Mouse (Mus musculus) cerebral cortex, adult 2 months (tissue): ENCODE results near the gene Arhgef3.

Source experiments
- WGBS: fragments of 180-500 bp; shearing (Covaris S2); methylation state at CpG from one replicate; pipeline ENCODE4 v1.1.7; 2018; 5-methylcytosine and 5-hydroxymethylcytosine counted together

Arhgef3 gene

DNA sequence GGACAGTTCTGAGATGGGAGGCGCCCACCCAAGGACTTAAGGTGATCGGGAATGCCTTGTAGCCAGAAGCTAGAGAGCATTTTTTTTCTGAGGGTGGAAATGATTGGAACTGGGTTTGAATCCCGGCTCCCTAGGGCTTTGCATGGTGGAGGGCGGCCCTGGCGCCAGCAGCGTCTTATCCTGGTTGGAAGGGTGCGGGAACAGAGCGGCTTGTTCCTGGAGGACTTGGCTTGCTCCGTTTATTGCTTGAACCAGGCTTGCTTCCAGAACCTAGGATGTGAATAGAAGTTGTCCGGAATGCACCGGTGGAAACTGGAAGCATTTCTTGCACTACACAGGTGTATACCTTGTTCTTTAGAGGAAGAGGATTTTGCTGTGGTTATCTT is 569 bp downstream of the Arhgef3 start:
- 16% methylated on average over 11 of the region's 11 CpGs for WGBS

DNA sequence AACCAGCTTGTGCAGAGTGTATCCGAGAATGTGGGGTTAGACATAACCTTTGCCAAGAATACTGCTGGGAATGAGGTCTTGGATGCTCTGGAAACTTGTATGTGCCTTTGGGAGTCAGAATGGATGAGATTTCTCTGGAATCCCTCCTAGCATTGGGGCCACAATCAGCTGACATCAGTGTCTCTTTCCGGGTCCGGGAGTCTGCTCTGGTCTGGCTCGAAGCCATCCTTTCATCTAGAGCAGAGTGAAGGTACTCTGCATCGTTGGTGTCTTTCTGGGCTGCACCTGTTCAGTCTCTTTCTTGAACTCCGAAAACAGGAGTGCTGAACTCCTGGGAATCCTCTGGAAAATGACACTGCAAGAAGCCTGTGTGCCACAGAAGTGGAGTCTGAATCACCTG is 1.3 kb downstream of the Arhgef3 start:
- 55% methylated on average over 6 of the region's 6 CpGs for WGBS

DNA sequence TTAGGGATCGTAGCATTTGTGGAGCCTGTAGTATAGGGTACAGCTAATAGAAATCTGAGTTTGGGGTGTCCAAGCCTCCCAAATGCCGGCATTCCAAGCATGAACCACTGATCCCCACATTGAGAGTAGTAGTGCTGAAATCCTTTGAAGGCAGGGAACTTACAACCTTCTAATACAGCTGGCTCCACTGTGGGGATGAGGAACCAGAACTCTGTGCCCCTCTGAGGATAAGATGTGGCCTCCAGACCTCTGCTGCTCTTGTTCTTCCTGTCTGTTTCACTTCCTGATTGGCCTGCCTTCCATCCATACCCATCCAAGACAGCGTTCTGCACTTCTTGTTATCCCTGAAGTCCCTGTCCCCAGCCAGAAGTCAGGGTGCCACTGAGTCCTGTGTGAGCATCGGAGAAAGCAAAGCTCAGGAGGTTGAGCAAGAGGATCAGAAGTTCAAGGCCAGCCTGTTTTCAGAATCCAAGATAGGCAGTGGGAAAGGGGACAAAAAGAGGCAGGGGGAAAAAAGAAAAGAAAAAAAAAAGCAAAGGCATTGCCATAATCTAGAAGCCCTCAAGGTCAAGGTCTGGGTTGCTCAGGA is 2.0 kb downstream of the Arhgef3 start:
- WGBS, result 90% methylated on average over 4 of the region's 4 CpGs

DNA sequence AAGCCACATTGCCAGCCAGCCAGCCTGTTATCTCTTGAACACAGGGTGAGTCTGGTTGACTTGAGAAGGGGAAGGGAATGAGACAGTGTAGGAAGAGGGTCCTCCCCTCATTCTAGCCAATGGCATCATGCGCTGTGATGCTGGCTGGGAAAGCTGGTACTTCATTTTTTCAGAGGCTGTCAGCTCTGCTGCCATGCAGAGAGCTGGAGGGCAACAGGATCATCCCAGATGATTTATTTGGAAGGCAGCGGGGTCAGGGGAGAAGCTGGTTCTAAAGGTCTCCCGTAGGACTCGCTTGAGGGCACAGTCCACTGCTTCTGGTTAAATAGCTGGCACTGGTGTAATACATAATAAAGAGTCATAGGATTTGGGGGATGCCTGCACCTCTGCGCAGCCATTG is 3.8 kb downstream of the Arhgef3 start:
- WGBS, result 94% methylated on average over 5 of the region's 5 CpGs

DNA sequence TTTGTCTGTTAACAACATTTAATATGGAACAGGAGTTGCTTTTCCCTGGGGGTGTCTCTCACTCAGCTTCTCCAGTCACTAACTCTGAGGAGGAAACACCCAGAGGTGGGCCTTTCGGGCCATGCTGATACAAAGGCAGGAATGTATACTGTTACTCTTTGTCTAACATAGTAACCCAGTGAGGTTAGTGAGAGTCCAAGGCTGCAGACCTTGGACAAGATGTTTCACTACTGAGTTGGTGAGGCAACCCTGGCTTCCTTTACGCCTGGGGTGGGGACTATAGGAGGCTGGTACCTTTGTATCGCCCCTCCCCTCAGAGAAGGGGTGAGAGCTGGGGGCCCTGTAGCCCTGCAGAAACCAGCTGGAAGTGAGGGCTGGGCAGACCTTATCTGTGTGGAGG is 7.9 kb downstream of the Arhgef3 start:
- whole genome bisulfite sequencing, result 91% methylated on average over 3 of the region's 3 CpGs

DNA sequence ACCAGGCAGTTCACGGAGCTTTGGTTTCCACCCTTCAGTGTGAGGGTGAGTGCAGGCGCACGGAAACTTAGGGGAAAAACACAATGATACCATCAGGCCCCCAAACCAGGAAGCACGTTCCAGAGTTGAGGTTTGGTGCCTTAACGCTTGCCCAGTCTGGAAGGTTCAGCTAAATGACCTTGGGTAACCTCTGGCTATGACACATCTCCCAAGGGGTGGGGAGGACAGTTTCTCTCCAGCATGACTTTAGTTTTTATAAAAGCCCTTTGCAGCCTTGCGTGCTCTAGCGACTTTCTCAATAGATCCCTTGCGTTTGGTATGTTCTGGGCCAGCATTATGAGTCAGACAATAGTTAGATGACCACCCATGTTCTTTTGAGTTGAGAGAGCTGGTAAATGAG is 8.8 kb downstream of the Arhgef3 start:
- WGBS, result 50% methylated on average over 8 of the region's 8 CpGs

DNA sequence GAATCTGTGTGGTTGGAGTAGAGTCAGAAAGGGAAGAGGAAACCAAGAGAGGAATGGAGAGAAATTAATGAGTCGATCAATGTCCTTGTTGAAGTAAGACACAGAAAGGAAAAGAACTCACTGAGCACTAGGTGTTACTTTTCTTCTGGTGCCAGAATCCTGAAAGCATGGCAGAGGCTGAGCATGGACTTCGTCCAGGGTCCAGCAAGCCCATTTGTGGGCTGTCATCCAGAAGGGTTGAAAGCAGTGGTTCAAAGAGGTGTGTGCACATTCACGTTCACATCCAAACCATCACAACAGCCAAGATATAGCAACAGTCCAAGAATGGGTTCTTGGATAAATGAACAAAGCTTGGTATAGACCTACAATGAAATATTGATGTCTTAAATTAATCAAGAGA is 15.3 kb downstream of the Arhgef3 start:
- WGBS, result 91% methylated on average over 3 of the region's 3 CpGs

DNA sequence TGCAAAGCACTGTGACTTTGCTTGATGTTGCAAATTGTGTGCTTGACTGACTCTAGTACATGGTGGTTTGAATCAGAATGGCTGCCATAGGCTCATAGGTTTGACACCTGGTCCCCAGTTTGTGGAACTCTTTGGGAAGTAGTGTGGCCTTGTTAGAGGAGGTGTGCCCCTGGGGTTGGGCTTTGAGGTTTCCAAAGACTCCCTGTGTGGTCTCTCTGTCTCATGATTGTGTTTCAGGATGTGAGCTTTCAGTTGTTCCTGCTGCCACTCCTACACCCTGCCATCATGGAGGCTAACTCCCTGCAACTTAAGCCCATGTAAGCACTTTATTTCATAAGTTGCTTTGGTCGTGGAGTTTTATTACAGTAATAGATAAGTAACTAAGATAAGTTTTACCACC is 16.0 kb downstream of the Arhgef3 start:
- 86% methylated on average over 1 of the region's 1 CpGs for WGBS

DNA sequence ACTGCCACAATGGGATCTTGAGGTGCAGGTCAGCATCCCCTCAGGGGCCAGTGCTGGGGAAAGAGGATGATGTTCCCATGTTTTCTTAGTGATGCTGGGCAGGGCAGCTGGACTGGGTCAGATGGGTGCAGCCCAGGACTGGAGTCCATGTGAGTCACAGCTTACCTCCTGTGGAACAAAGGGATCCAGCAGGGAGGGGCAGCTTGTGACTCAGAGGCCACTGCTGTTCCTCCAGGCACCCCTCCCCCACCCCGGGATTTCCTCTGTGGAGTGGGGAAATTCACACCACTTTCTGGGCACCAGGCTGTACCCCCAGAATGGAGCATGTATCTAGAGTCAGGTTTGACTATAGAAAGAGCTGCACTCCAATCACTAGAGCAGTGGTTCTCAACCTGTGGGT is 16.8 kb downstream of the Arhgef3 start:
- WGBS, result 58% methylated on average over 1 of the region's 1 CpGs

DNA sequence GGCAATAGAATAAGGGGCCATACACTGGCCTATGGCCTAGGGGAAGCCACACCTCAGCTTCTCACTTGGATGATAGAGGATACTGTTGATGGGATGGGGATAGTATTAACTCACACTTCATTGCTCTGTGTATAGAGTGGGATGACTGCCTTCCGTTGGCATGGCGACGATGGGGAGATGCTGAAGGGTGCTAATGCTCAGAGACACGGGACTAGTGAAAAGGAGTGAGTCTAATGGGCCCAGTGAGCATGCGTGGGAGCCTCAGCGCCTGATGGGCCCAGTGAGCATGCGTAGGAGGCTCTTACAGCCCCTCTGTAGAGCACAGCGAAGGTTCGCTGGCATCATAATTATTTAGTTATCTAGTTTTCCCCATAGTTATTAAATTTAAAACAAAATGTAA is 24.2 kb downstream of the Arhgef3 start:
- 84% methylated on average over 9 of the region's 9 CpGs for WGBS

DNA sequence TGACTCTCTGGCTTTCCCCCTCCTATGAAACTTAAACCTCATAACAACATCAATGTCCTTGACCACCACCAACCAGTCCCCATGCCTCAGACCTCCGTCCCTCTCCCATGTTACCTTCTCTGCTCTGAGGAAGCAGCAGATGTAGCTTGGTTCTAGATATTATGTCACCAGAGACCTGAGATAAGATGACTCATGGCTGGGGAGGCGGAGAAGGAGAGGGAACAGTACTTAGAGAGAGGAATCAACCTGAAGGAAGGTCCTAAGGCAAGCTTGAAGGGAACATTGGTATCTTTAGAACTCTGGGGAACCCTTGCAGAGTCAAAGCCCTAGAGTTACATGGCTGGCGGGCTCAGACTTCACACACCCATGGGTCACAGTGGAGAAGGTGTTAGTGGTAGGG is 25.3 kb downstream of the Arhgef3 start:
- 72% methylated on average over 3 of the region's 3 CpGs for WGBS

DNA sequence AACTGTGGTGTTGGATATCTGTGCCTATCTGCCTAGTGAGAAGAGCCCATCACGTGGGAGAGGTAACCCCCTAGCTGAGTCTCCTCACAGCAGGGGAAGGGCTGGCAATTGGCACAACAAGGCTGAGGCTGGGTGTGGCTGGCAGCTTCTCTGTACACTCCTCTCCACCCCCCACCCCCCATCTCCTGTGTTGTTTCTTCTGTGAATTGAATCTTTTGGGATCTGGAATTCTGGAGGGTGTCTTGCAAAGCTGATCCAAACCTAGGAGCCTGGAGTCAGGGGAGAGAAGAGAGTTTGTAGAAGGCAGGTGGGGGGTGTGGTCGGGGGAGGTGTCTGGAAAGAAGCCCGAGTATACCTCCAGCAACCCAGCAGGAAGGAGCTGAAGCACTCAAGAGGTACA is 26.8 kb downstream of the Arhgef3 start:
- 58% methylated on average over 3 of the region's 3 CpGs for WGBS

DNA sequence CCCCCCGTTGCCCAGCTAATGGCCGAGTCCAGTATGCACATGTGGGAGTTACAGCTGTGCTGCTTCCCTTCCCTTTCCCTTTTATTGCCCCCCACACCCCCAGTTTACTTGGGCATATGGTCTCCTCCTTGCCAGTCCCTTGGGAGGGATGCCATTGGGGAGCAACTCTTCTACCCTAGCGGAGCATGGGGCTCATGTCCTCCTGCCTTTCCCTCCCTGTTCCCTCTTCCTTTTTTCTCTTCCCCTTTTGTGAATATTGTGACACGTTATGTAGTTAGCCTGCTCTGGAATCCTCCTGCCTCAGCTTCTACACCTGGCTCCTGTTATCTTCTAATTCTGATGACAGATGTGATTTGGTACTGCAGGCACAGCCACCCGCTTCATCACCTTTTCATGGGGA is 28.0 kb downstream of the Arhgef3 start:
- WGBS, result 94% methylated on average over 5 of the region's 5 CpGs

DNA sequence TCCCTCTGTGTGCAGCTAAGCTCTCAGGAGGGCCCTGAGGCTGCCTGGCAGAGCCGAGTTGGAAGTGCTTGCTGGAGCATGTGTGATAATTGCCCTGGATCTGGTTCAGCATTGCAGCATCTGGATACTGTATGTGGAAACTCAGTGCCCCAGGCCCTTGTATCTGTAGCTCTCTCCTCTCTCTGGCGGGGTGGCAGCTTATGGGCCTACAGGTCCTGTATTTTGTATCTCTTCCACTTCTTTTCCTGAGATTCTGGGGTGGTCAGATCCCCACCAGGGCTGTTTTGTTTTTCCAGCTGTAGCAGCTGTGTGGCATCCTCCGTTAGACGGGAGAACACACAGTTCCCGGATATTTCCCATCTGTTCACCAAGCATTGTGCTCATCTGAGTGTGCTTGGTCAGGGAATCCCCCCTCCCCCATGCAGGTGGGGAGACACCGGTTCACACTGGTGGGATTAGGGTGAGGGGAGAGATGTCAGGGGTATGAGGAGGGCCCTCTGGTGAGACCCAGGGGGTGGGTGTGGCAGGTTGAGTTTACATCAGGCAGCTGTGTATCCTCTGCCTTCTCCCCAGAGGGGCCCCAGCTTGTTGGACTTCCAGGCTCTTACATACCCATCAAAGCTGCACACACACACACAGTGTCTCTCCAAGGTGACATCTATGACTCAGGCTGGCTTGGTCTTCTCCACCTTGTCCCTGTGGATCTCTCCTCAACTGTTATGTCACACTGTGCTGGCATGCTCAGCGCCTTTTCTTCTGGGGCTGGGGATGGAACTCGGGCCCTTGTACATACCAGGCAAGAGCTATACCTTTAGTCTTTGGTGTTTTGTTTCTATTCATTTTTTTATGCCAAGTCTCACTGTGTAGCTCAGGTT is 30.7 kb downstream of the Arhgef3 start:
- 75% methylated on average over 8 of the region's 8 CpGs for WGBS

DNA sequence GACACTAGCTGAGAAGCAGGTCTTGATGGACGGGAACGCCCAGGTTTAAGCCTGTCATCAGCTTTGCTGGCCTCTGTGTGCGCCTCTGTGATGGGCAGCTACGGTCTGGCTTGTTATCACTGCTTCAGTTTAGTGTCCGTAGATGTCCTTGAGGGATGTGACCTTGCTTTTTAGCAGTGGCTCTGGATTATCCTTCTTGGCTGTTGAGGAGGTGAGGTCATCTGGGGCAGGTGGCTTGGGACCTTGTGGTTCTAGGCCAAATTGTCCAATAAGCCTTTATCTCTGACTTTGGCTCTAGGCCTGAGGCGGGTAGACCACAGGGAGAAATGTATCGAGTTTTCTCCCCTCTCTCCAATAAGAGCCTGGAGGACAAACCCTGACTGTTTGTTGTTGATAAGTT is 33.0 kb downstream of the Arhgef3 start:
- WGBS, result 96% methylated on average over 7 of the region's 7 CpGs

DNA sequence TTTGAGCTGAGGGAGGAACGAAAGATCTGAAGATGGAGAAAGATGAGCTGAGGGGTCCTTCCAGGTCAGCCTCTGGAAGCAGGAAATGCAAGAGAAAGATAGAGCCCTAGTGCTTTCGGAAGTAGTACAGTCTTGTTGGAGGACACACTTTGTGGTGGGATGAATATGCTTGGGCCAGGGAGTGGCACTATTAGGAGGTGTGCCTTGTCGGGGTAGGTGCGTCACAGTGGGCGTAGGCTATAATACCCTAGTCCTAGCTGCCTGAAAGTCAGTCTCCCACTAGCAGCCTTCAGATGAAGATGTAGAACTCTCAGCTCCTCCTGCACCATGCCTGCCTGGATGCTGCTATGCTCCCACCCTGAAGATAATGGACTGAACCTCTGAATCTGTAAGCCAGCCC is 34.7 kb downstream of the Arhgef3 start:
- 94% methylated on average over 5 of the region's 5 CpGs for WGBS

DNA sequence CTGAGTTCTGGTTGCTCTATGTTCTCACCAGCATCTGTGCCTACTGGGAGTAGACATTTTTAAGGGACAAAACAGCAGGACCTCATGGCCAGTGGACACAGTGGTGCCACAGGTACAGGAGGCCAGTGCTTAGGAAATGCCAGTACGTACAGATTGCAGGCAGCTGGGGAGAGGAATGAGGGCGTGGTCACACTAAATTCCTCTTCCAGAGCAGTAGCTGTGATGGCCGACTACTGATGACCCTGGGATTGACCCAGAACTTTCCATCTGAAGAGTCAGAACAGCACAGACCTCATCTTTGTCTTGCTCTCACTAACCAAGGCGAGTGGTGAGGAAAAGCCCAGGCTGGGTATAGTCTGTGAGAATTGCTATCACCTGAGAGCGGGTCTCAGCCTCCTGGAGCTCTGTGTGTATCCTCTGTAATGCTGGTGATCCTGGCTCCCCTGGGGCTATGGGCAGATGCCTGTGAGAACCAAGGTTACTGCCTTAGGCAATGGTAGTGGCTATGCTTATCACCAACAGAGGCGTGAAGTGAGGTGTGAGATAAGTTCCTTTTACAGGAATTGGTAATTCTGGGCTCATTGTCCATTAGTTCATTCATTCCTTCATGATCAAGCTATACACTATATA is 35.4 kb downstream of the Arhgef3 start:
- WGBS, result 85% methylated on average over 6 of the region's 6 CpGs

DNA sequence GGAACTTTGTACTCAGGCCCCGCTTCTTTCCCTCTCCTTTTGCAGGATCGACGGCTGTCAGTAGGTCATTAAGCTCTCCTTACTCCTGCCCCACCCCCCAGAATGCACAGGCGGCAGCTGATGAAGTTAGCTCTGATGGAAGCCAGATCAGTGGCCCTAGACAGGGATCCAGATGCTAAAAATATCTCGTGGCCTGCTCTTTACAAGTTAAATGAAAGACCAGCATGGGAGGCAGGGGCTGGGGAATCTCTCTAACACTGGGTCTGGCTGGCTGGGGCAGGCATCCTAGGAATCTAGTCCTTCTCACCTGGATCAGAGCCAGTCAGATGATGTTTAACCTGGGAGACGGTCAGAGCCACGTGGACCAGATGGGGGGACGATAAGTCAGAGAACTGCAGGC is 36.7 kb downstream of the Arhgef3 start:
- WGBS, result 68% methylated on average over 8 of the region's 8 CpGs

DNA sequence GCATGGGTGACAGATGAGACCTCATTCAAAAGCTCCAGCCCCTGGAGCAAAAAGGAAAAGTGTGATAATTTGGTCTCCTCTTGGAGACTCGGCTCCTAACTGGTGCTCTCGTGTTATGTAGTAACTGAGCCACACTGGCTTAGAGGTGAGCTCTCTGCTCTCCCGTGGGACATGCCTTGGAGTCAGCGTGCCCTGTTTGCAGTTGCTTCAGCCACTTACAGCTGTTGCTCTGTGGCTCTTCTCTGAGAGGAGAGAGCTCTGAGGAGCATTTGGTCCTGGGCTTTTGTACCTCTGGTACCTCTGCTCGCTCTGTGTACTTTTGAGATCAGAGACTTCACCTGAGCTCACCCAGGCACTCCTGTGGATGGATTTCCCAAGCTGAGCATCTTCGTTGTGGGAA is 40.4 kb downstream of the Arhgef3 start:
- WGBS, result 91% methylated on average over 6 of the region's 6 CpGs

DNA sequence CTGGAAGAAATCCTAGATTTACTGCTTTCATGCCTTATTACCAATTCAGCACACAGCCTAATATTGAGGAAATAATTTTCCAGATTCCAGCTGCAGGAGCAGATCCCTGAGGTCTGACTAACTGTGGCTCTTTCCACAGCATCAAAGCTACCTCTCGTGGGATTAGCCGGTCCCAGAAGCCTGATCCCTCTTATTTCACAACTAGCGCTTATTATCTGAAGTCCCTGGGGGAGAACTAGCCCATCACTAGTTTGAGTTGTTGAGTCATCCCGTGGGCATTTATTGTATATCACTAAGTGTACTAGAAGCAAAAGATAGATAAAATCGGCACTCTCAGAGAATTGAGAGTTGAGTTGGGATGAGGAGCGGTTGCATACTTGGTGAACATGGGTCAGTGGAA is 41.3 kb downstream of the Arhgef3 start:
- 90% methylated on average over 6 of the region's 6 CpGs for WGBS

DNA sequence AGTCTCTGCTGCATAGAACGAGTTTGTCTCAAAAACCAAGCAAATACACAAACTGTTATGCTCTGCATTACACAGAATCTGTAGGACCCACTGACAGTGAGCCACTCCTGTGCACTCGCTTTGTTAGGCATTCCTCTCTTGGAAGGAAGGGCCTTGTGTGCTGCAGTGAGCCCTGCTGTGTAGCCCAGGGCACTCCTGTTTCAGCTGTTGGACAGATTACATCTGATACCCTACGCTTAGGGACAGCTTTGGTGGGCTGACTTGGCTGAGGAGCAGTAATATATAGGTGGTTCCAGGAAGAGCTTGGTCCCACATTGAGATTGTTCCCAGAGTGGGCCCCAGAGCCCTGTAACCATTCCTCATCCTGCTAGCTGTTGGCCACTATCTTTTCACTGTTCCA is 43.4 kb downstream of the Arhgef3 start:
- 96% methylated on average over 3 of the region's 3 CpGs for WGBS

DNA sequence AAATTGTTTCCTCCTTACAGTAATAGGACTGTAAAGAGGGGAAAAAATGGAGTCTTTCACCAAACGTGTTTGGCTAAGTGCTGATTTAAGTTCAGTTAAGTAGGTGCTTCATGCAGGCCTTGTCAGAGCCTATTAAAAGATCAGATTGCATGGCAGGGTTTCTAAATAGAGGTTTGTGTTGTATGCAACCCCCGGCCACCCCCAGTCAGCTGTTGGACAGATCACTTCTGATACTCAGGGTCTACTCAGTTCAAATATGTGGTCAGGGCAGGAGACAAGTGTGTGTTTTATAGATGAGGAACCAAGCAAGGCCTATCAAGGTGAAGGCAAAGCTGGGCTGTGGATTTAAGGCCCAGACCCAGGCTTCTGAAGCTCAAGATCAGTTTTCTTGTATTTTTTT is 44.1 kb downstream of the Arhgef3 start:
- WGBS, result 72% methylated on average over 2 of the region's 2 CpGs

DNA sequence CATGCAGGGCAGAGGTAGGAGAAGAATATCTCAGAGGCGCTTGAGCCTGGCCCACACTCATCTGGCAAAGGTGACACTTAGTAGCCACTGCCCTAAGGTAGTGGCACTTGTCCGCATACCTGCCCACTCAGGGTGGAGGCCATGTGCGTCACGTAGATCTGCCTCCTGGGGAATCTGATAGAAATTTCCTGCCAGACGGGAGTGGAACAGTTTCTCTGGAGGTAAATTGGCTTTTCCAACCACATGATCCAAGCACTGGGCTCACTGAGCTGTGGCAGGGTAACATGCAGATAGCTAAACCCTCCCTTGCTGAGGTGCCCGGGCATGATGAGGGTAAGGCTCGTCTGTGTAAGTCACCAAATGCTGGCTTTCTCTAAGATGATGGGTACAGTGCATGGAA is 46.1 kb downstream of the Arhgef3 start:
- 96% methylated on average over 7 of the region's 7 CpGs for WGBS
